Mouse (Mus musculus) G1E-ER4 (cell line): ENCODE measurements around the gene Bsg. TPM values are rescaled to one million over a fixed set of nuclear protein-coding genes. Genes with fewer than 3 reads are reported as not detected.

Experiments used
- GATA1 ChIP-seq: IDR thresholded peaks from one replicate; pipeline ENCODE4 v1.8.0; 2012; ENCODE audit warnings: low read length, inconsistent platforms
- polyA plus RNA-seq: library from polyadenylated mRNA; stranded (reverse); fragments of >175 nt; gene quantifications from 2 replicates; pipeline ENCODE4 v1.2.3, GENCODE M21; 2012

Bsg gene
- polyA plus RNA-seq, 1 experiment = 1,207 TPM

- TF ChIP-seq GATA1 = no peak
Observed at GRCm38 (mm10) chr10:79733847-79734246, 29.6 kb downstream of the Bsg start.

GRCm38 (mm10) chr10:79735361-79735760 is 31.1 kb downstream of the Bsg start:
- no peak for TF ChIP-seq GATA1

GRCm38 (mm10) chr10:79736706-79737105 is 32.4 kb downstream of the Bsg start:
- TF ChIP-seq GATA1 = no peak

- no peak for TF ChIP-seq GATA1
Observed at GRCm38 (mm10) chr10:79738259-79738658, 34.0 kb downstream of the Bsg start.

- TF ChIP-seq GATA1 = no peak
Observed at GRCm38 (mm10) chr10:79739234-79739633, 34.9 kb downstream of the Bsg start.

GRCm38 (mm10) chr10:79740863-79741262 is 36.6 kb downstream of the Bsg start:
- no peak for TF ChIP-seq GATA1

GRCm38 (mm10) chr10:79743161-79743560 is 38.9 kb downstream of the Bsg start:
- no peak for TF ChIP-seq GATA1

GRCm38 (mm10) chr10:79743650-79744365 is 39.5 kb downstream of the Bsg start:
- TF ChIP-seq GATA1 = no peak

GRCm38 (mm10) chr10:79745411-79745810 is 41.1 kb downstream of the Bsg start:
- no peak for TF ChIP-seq GATA1

- no peak for TF ChIP-seq GATA1
Observed at GRCm38 (mm10) chr10:79745898-79746773, 41.8 kb downstream of the Bsg start, which contains the start of gene Polrmt. Gene Polrmt (minus strand): TSS chr10:79746581.

- TF ChIP-seq GATA1 = no peak
Observed at GRCm38 (mm10) chr10:79746774-79747151, 42.5 kb downstream of the Bsg start.

GRCm38 (mm10) chr10:79748496-79748895 is 44.2 kb downstream of the Bsg start:
- no peak for TF ChIP-seq GATA1

- no peak for TF ChIP-seq GATA1
Observed at GRCm38 (mm10) chr10:79754856-79755516, 50.7 kb downstream of the Bsg start, which contains the start of gene Fgf22. Gene Fgf22 (plus strand): TSS chr10:79755076.

GRCm38 (mm10) chr10:79755854-79756253 is 51.6 kb downstream of the Bsg start:
- TF ChIP-seq GATA1 = no peak

- TF ChIP-seq GATA1 = no peak
Observed at GRCm38 (mm10) chr10:79756660-79757059, 52.4 kb downstream of the Bsg start.

- no peak for TF ChIP-seq GATA1
Observed at GRCm38 (mm10) chr10:79760603-79761143, 56.4 kb downstream of the Bsg start.

Other genes with a start within 250 kb of the Bsg start
- not detected in 2 replicates for gene Vmn2r83, start 235.8 kb upstream of the Bsg start, polyA plus RNA-seq
- gene Plpp2, start 170.7 kb upstream of the Bsg start, polyA plus RNA-seq = 0.04 TPM in 1 of 2 replicates, not detected in the other
- 0.05 TPM in 1 of 2 replicates, not detected in the other for gene Mier2, start 149.3 kb upstream of the Bsg start, polyA plus RNA-seq
- gene Theg, start 117.2 kb upstream of the Bsg start, polyA plus RNA-seq = not detected in 2 replicates
- not detected in 2 replicates for gene C2cd4c, start 90.5 kb upstream of the Bsg start, polyA plus RNA-seq
- not detected in 2 replicates for gene Shc2, start 66.6 kb upstream of the Bsg start, polyA plus RNA-seq
- gene Odf3l2, start 58.8 kb upstream of the Bsg start, polyA plus RNA-seq = not detected in 2 replicates
- gene Madcam1, start 39.9 kb upstream of the Bsg start, polyA plus RNA-seq = not detected in 2 replicates
- gene Tpgs1, start 35.1 kb upstream of the Bsg start, polyA plus RNA-seq = 119 and 126 TPM in 2 replicates
- 540 and 646 TPM in 2 replicates for gene Cdc34, start 22.3 kb upstream of the Bsg start, polyA plus RNA-seq
- gene Gzmm, start 15.5 kb upstream of the Bsg start, polyA plus RNA-seq = 0.25 and 0.30 TPM in 2 replicates
- 0.49 and 0.78 TPM in 2 replicates for gene Hcn2, start 12.1 kb downstream of the Bsg start, polyA plus RNA-seq
- 52.0 and 53.1 TPM in 2 replicates for gene Polrmt, start 42.1 kb downstream of the Bsg start, polyA plus RNA-seq
- not detected in 2 replicates for gene Fgf22, start 50.6 kb downstream of the Bsg start, polyA plus RNA-seq
- 373 and 414 TPM in 2 replicates for gene Rnf126, start 62.5 kb downstream of the Bsg start, polyA plus RNA-seq
- 0.06 and 0.11 TPM in 2 replicates for gene Fstl3, start 72.8 kb downstream of the Bsg start, polyA plus RNA-seq
- not detected in 2 replicates for gene Prss57, start 86.5 kb downstream of the Bsg start, polyA plus RNA-seq
- 0.82 and 1.2 TPM in 2 replicates for gene Palm, start 89.1 kb downstream of the Bsg start, polyA plus RNA-seq
- not detected in 2 replicates for gene Misp, start 116.5 kb downstream of the Bsg start, polyA plus RNA-seq
- gene Ptbp1, start 149.9 kb downstream of the Bsg start, polyA plus RNA-seq = 1,266 and 1,318 TPM in 2 replicates
- 0.38 TPM in 1 of 2 replicates, not detected in the other for gene Prtn3, start 170.0 kb downstream of the Bsg start, polyA plus RNA-seq
- not detected in 2 replicates for gene Plppr3, start 170.1 kb downstream of the Bsg start, polyA plus RNA-seq
- gene Elane, start 181.8 kb downstream of the Bsg start, polyA plus RNA-seq = not detected in 2 replicates
- gene Cfd, start 186.4 kb downstream of the Bsg start, polyA plus RNA-seq = not detected in 2 replicates
- 64.2 and 66.0 TPM in 2 replicates for gene Med16, start 204.4 kb downstream of the Bsg start, polyA plus RNA-seq
- gene Gm26602, start 206.4 kb downstream of the Bsg start, polyA plus RNA-seq = not detected in 2 replicates
- 0.53 and 0.82 TPM in 2 replicates for gene Kiss1r, start 212.5 kb downstream of the Bsg start, polyA plus RNA-seq
- gene R3hdm4, start 216.7 kb downstream of the Bsg start, polyA plus RNA-seq = 229 and 234 TPM in 2 replicates
- gene Arid3a, start 222.6 kb downstream of the Bsg start, polyA plus RNA-seq = 99.9 and 103 TPM in 2 replicates